Mouse (Mus musculus) spleen, postnatal 36 days (tissue): ENCODE results near the gene Iffo1.
A peak's percentile ranks its signal among the peaks of the same experiment; 100 is the strongest.
"Not testable (repeated sequence)": the region's sequence is repeated elsewhere in the genome, so short reads cannot be mapped to it uniquely, and the experiment has no call there.

ENCODE experiments used
- DNase-seq, 2 experiments: peaks; one replicate each; pipeline ENCODE4 v3.0.0; 2022; ENCODE audit warnings: low spot score in 2 of 2, mixed read lengths in 1 of 2

Iffo1 gene

DNA sequence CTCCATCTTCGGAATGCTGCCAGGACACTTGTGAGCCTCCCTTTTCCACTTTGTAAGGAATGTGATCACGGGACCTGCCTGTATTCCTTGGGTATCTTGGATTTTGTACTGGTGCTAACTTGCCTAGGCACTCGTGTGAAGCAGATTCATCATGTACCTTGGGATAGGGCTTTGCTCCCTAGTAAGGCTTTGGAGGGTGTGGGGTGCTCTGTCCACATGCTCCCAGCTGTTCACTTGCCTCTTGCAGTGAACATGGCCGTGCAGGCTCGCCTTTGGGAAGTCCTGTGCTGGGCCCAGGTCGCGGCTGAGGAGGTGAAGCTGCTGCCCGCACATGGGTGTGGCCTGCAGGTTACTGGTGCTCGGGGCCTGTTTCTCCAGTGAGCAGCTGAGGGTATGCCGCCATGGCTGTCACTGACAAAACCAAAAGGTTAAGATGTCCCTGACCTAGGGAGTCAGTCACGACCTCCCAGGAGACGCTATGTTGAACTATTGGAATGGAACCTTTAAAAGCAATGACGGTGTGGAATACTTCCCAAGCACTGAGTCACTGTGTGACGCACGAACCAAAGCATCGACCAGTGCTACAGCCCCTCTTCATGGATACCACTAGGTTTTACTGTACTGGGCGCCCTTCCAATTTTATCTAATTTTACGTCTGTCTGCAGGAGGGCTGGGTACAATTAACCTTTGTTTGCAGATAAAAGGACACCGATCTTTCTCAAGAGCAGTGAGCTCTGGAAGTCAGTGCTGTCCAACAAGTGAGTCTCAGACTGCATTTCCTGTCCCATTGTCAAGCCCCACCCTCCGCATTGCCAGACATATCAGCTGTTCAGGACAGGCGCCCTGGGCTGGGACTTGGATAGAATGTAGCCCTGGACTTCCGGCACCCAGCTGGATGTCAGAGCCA lies 16.1 kb downstream of the Iffo1 start:
- DNase-seq, result no peak

DNA sequence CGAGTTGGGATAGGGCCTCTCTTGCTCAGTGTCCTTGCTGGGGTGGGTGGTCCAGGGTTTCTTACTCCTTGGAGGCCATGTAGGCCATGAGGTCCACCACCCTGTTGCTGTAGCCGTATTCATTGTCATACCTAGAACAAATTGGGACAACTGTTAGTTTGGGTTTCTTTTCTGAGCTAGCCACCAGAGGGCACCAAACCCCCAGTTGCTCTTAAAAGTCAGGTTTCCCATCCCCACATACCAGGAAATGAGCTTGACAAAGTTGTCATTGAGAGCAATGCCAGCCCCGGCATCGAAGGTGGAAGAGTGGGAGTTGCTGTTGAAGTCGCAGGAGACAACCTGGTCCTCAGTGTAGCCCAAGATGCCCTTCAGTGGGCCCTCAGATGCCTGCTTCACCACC lies 16.9 kb downstream of the Iffo1 start:
- peak; percentile 67 to 73 for DNase-seq

DNA sequence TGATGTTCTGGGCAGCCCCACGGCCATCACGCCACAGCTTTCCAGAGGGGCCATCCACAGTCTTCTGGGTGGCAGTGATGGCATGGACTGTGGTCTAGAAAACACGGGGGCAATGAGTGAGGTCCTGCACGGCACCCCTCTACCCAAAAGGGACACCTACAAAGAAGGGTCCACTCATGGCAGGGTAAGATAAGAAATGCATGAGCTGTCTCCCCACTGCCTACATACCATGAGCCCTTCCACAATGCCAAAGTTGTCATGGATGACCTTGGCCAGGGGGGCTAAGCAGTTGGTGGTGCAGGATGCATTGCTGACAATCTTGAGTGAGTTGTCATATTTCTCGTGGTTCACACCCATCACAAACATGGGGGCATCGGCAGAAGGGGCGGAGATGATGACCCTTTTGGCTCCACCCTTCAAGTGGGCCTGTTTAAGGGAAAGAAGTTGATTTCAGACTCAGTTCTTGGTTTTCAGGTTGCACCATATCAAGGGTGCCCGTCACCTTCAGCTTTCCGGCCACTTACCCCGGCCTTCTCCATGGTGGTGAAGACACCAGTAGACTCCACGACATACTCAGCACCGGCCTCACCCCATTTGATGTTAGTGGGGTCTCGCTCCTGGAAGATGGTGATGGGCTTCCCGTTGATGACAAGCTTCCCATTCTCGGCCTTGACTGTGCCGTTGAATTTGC lies 17.7 kb downstream of the Iffo1 start:
- DNase-seq, result not testable (repeated sequence)

DNA sequence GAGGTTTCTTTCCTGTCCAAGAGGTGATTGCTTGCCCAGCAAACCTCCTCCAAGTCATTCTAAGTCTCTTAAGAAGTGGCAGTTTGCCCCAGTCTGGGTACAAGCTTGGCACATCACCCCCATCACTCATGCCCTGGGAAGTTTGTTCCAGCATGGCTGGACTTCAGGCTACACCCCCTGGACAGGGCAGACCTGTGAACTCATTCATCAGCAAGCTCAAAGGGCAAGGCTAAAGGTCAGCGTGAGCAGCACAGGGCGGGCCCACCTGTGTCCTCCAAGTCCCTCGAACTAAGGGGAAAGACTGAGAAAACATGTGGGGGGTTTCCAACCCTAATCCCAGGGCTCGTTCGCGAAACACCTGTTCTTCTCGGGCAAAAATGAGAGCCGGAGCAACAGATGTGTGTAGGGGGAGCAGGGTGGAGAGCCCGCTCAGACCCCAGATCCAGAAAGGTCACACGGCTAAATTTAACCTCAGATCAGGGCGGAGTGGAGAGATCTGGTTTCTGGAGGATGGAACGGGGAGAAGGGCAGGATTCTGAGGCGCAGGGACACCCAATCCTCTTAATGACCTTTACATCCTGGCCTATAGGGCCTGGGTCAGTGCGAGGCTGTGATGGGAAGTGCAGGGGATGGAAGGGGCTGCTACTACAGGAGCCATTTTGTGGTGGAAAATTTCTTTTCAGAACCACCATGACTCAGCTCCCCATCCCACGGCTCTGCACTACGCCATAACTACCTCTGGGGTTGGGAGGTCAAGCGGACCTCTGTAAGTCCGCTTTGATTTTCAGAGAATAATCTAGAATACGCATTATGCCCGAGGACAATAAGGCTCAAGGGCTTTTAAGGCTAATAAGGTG lies 19.0 kb downstream of the Iffo1 start:
- DNase-seq, result no peak

DNA sequence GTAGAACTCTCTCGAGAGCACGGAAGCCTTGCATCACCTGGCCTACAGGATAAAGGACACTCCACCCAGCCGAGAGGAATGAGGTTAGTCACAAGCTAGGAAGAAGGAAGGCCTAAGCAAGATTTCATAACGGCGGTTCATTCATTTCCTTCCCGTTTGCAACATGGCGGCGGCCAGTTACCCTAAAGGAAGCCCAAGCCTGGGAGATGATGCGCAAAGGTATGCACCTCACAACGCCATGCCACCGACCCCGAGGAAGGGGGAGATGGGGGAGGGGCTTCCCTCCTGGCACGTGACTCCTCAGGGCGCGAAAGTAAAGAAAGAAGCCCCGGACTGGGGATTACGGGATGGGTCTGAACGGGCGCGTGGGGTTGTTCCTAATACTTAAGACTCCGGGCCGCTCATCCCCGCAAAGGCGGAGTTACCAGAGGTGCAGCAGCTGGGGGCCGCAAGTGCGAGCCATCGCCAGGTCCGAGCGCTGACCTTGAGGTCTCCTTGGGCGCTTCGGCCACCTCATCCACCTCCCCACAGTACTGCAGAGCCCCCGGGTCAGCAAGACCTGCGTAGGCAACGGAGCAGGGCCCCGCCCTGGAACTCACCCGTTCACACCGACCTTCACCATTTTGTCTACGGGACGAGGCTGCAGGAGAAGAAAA lies 19.8 kb downstream of the Iffo1 start:
- peak; percentile 47 to 63 for DNase-seq

DNA sequence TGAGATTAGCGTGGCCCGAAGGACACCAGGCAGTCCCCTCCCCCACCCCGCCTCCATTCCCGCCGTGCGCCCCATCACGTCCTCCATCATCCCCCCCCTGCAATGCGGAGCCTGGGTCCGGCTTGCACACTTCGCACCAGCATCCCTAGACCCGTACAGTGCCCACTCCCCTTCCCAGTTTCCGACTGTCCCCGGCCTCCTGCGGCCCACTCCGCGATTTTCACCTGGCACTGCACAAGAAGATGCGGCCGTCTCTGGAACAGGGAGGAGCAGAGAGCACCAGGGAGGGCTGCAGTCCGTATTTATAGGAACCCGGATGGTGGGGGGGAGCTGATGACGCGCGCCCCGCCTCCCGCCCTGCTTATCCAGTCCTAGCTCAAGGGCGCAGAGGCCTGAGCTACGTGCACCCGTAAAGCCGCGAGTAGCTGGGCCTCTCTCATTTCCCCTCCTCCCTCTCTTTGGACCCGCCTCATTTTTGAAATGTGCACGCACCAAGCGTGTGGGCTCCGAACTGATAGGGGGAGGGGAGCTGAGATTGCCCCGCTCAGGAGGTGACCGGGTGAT lies 20.4 kb downstream of the Iffo1 start:
- peak; percentile 96 to 97 for DNase-seq

DNA sequence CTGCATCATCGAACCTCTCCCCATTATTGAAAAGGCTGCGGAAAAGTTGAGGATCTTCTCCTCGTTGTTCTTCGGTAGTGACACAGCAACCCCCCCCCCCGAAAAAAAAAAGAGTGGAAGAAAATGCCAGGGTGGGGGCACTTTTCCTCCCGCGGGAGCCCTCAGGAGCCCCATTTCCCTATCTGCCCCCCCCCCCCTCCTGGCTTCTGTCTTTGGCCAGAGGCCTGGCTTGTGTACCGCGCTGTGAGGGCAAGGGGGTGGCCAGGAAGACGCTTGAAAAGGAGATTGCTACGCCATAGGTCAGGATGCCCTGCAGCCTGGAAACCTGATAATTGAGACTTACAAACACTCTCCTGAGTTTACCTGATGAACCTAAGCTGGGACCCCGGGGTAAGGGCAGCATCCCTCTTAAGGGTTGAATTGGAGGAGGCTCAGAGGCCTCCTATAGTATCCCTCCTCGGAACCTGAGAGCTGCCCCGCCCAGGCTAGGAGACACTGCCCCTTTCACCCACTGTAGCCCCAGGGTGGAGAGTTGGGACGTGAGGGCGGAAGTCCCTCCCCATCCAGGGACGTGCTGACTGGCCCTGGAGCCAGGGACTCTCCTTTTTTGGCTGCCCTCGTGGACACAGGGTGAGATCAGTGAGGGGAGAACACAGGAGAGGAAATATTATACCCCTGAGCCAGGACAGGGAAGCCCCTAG lies 21.2 kb downstream of the Iffo1 start, which contains the start of gene Gapdh:
TSS of gene Gapdh (minus strand) at position 417 of the 701 bp plus-strand sequence.
- DNase-seq, result peak in 1 of 2 experiments; percentile 39

DNA sequence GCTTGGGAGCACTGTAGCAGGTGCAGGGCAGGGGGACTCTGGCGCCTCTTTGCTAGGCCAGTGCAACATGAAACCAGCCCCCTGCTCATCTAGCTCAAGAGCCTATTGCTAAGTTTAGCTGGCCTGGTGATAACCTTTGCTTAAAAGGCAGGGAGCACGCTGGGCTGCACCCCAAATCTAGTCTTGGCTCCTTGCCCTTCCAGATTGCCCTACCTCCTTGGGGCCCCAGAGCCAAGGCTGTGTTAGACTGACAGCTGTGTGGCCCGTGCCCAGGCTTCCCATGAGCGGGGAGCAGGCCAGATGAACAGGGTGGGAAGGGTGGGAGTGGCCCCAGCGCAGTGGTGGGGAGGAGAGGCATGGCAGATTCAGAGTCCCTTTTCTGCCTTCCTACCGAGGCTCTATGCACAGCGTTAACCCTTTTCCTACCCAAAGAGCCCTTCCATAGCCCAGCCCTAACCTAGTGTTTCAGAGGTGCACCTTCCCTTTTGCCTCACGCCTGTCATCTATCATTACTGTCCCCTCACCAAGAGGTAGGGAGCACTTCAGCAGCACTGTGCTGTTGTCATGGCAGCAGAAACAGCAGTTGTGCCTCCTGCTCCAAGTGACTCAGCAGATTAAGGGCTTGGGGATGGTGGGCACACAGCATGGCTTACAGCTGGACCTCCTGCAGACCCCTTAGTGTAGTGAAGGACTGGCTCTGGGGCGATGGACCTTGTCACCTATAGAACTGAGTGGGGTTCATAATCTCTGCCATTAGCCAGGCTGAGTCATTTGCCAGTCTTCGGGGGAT lies 22.0 kb downstream of the Iffo1 start:
- DNase-seq, result no peak

DNA sequence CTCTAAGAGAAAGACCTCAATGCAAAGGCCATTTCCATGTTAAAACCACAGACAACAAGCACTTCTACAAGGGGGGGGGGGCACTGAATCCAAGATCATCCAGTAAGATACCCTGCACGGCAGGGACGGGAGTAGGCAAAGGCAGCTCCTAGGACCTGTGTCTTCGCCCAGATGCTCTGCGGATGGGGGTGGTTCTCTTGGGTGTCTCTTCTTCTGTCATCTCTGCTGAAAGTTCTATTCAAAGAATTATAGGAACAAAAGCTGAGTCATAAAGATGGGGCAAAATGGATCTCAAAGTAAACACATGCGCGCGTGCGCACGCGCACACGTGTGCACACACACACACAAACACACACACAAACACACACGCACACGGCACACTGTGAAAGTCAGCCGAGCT lies 23.0 kb downstream of the Iffo1 start:
- no peak for DNase-seq

DNA sequence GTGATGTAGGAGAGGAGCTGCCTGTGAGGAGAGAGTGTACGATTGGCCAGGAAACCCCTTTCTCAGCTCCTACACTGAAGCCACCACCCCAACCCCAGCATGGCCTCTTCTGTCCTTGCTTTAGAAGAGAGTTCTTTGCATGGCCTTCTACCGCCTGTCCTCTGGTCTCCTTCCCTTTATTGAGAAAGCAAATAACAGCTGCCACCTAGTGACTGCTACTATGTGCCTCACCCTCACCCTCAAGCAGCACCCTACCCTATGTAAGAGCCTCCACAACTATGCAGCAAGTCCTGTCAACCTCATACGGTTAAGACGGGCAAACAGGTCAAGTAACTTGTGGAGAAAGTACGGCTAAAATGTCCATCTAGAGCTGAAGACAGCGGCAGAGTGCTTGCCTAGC lies 25.2 kb downstream of the Iffo1 start:
- no peak for DNase-seq

DNA sequence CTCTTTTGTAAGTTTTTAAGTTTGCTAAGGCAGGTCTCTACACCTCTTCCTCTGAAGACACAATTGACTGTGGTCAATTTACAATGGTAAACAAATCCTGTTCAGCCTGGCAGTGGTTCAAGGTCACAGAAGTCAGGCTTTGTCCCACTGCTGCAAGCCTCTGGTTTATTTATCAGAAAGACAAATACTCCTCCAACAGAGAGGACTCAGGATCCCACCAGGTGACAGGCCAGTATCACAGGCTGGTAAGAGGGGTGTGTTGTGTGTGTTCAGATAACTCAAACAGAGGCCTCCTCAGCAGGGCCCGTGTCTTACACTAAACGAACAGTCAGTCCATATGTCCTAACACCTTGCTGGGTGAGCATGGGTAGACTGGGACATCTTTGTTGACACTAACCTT lies 27.4 kb downstream of the Iffo1 start:
- no peak for DNase-seq

DNA sequence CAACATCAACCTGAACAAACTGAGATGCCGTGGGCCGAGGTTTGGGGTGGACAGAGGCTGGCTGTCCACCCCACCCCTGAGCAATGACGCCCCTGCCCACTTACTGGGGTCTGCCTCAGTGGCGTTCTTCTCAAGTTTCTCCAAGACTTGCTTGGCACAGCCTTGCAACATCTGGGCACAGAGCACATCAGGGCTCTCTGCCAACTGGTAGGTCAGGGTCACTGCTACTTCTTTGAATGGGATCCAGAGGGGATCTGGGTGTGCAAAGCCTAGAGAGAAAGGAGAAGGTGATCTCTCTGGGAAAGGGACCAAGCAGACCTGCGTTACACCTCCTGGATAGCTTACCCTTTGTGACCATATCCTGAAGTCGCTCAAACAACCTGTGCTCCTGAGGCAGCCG lies 28.2 kb downstream of the Iffo1 start:
- no peak for DNase-seq

DNA sequence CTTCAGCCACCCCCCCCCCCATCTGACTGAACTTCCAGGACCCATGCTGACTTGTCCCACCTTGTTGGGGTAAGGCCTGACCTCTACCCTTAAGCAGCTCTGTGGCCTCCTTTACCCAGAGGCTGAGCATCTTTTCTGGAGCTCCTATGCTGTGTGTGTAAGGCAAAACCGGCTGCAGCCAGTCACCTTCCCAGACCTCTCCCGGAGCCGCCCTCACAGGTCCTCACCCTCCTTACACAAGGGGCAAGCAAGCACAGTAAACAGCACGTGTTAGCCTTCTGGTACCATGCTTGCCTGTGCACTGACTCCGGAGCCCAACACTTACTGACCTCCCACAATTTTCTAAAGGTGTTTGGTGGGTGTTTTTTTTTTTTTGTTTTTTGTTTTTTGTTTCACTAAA lies 30.4 kb downstream of the Iffo1 start:
- no peak for DNase-seq

DNA sequence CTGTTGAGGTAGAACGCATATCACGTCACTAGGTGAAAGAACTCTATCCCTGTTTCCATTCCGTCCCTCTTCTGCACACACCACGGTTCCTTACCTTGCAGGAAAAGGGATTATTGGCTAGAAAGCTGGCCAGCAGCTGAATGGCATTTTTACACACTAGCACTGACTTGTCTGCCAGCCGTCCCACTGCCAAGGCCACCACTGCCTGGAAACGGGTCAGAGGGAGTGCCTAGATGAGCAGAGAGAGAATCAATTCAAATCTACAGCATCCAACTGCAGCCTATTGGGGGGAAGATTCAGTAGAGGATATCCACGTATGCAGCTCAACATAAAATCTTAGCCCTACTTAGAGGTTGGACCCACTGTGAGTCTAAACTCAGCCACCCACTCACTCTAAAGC lies 34.6 kb downstream of the Iffo1 start:
- no peak for DNase-seq

DNA sequence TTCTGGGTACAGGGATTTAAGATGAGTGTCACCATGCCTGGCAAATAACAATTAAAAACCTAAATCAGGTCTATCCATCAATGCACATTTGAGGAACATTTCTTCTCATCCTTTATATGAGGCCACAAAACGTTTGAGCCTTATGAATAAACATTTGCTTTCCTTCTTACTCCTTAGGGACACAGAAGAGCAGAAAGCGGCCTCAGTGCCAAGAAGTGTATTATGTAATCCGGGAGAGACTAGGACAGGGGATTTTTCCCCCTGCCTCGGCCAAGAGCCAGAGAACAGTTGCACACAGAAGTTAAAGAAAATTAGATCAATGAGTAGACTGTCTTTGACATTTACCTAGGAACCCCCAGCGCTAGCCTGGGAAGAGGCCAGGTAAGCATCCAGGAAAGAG lies 37.1 kb downstream of the Iffo1 start:
- DNase-seq, result no peak

DNA sequence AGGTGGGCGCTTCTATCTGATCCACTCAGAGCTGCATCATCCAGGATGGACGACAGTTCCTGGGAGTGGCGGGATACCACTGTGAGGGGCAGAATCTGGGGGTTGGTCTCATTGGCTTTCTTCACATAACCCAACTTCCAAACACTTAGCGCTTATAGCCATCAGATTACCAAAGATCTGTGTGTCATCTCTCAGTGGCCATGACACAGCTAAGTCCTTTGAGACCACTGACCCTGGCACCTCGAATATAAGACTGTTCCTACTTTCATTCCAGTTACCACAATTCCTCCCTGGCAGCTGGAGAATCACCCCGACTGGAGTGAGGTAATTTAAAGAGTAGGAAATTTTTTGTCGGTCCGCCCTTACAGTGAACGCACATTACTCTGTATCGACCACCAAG lies 41.2 kb downstream of the Iffo1 start:
- no peak for DNase-seq

DNA sequence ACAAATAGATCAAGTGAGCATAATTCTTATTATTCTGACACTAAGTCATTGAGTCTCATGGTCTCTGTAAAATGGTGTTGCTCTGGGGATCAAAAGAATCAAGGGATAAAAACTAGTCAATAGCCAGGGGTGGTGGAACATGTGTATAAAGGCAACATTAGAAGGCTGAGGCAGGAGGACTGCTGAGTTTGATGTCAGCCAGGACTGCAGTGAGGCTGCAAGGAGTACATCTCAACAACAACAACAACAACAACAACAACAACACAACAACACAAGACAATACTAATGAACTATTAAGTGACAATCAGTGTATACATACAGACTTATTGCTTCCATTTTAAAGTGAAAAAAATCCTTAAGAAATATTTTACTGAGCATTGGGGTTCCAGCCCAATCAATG lies 45.8 kb downstream of the Iffo1 start:
- DNase-seq, result no peak

DNA sequence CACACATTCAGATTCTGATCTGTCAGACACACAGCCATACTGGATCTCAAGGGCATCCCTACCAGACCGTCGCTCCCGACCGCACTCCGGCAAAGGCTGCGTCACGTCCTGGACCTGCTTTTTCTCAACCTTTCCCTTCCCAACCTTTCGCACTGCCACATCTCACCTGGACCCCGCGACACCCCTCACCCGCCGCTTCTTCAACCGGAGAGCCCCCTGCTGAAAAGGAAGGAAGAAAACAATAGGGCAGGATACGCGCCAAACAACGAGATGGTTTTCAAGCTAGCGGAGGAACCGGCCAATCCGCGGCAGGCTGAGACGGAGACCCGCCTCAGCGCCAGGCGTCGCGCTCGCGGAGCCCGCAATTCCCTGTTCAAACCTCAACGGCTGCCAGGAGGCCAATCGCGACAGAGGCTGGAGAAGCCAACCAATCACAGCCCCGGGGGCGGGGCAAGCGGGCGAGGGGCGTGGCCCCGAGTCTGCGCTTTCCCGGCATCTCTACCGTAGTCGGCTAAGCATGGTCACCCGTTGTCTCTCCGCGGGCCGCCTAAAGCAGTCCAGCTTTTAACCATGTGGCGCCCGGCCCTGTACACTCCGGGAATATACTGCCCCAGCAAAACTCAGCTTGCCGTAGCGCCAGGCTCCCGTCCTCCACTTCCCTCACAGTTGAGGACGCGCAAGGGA lies 46.4 kb downstream of the Iffo1 start, which contains the start of the genes Ncapd2 and Mrpl51:
TSS of gene Ncapd2 (minus strand) at position 370 of the 684 bp plus-strand sequence.
TSS of gene Mrpl51 (plus strand) at position 470 of the 684 bp plus-strand sequence.
- DNase-seq, result peak; percentile 95 to 97
